Mouse (Mus musculus): ENCODE data around the gene Trp53i11. TPM values are rescaled to one million over a fixed set of nuclear protein-coding genes. Genes with fewer than 3 reads are reported as not detected.
A peak's percentile ranks its signal among the peaks of the same experiment; 100 is the strongest.

The Trp53i11 gene
- total and polyA plus RNA-seq, 2 experiments: 1.9 to 9.1 TPM

- Histone ChIP-seq H3K27ac (replicated peaks; ENCODE audit: insufficient read depth, low read depth, low read length) (no peak overlapping the region), H3K9ac (ENCODE audit: low read depth, low read length) (no peak overlapping the region), H3K27me3 (ENCODE audit: control insufficient read depth, insufficient read depth, low read length) (0 out of 2 replicates have a peak, but pooled peaks cover 2% of the 10 kb centered on the region), H3K4me3 (ENCODE audit: insufficient read depth, low read depth, low read length) (no peak overlapping the region), H3K4me1 (ENCODE audit: control insufficient read depth, insufficient read depth, low read length) (no peaks in the 10 kb centered on the region), H3K79me2 (ENCODE audit: control insufficient read depth, insufficient read depth, low read length) (no peaks in the 10 kb centered on the region), H3K36me3 (ENCODE audit: control insufficient read depth, insufficient read depth, low read length) (no peaks in the 10 kb centered on the region)
- 70% methylated on average over 5 of the region's 5 CpGs for WGBS
- no peak for TF ChIP-seq POLR2A (IDR thresholded peaks at IDR 0.05; ENCODE audit: extremely low read depth, insufficient read depth, low read length)
- TF ChIP-seq CTCF (IDR thresholded peaks at IDR 0.05; ENCODE audit: low read depth, low read length): no peak
- DNase-seq (ENCODE audit: extremely low read depth, low read depth, low spot score): no peak
Observed at GRCm38 (mm10) chr2:93174159-93174558, 13.2 kb upstream of the Trp53i11 start.

GRCm38 (mm10) chr2:93175278-93175677 lies 12.1 kb upstream of the Trp53i11 start:
- Histone ChIP-seq H3K27me3 (ENCODE audit: control insufficient read depth, insufficient read depth, low read length) (0 out of 2 replicates have a peak, but pooled peaks cover 2% of the 10 kb centered on the region), H3K4me3 (ENCODE audit: insufficient read depth, low read depth, low read length) (no peak overlapping the region), H3K9ac (ENCODE audit: low read depth, low read length) (no peak overlapping the region), H3K79me2 (ENCODE audit: control insufficient read depth, insufficient read depth, low read length) (no peaks in the 10 kb centered on the region), H3K27ac (replicated peaks; ENCODE audit: insufficient read depth, low read depth, low read length) (no peak overlapping the region), H3K4me1 (ENCODE audit: control insufficient read depth, insufficient read depth, low read length) (no peaks in the 10 kb centered on the region), H3K36me3 (ENCODE audit: control insufficient read depth, insufficient read depth, low read length) (no peaks in the 10 kb centered on the region)
- no peak for TF ChIP-seq POLR2A (IDR thresholded peaks at IDR 0.05; ENCODE audit: extremely low read depth, insufficient read depth, low read length)
- no peak for TF ChIP-seq CTCF (IDR thresholded peaks at IDR 0.05; ENCODE audit: low read depth, low read length)
- 57% methylated on average over 5 of the region's 5 CpGs for WGBS
- DNase-seq (ENCODE audit: extremely low read depth, low read depth, low spot score): peak; percentile 42

- TF ChIP-seq POLR2A (IDR thresholded peaks at IDR 0.05; ENCODE audit: extremely low read depth, insufficient read depth, low read length) (no peak), CTCF (IDR thresholded peaks at IDR 0.05; ENCODE audit: low read depth, low read length) (no peak)
- Histone ChIP-seq H3K27ac (replicated peaks; ENCODE audit: insufficient read depth, low read depth, low read length) (no peak overlapping the region), H3K9ac (ENCODE audit: low read depth, low read length) (no peak overlapping the region), H3K4me3 (ENCODE audit: insufficient read depth, low read depth, low read length) (no peak overlapping the region), H3K36me3 (ENCODE audit: control insufficient read depth, insufficient read depth, low read length) (no peaks in the 10 kb centered on the region), H3K27me3 (ENCODE audit: control insufficient read depth, insufficient read depth, low read length) (0 out of 2 replicates have a peak, but pooled peaks cover 2% of the 10 kb centered on the region), H3K4me1 (ENCODE audit: control insufficient read depth, insufficient read depth, low read length) (no peaks in the 10 kb centered on the region), H3K79me2 (ENCODE audit: control insufficient read depth, insufficient read depth, low read length) (no peaks in the 10 kb centered on the region)
- no peak for DNase-seq (ENCODE audit: extremely low read depth, low read depth, low spot score)
- 76% methylated on average over 2 of the region's 2 CpGs for WGBS
Observed at GRCm38 (mm10) chr2:93175721-93176120, 11.6 kb upstream of the Trp53i11 start.

GRCm38 (mm10) chr2:93176193-93176798 lies 11.1 kb upstream of the Trp53i11 start:
- Histone ChIP-seq H3K4me3 (ENCODE audit: insufficient read depth, low read depth, low read length) (no peak overlapping the region), H3K27me3 (ENCODE audit: control insufficient read depth, insufficient read depth, low read length) (0 out of 2 replicates have a peak, but pooled peaks cover 2% of the 10 kb centered on the region), H3K79me2 (ENCODE audit: control insufficient read depth, insufficient read depth, low read length) (no peaks in the 10 kb centered on the region), H3K27ac (replicated peaks; ENCODE audit: insufficient read depth, low read depth, low read length) (no peak overlapping the region), H3K9ac (ENCODE audit: low read depth, low read length) (no peak overlapping the region), H3K4me1 (ENCODE audit: control insufficient read depth, insufficient read depth, low read length) (no peaks in the 10 kb centered on the region), H3K36me3 (ENCODE audit: control insufficient read depth, insufficient read depth, low read length) (no peaks in the 10 kb centered on the region)
- no peak for DNase-seq (ENCODE audit: extremely low read depth, low read depth, low spot score)
- TF ChIP-seq CTCF (IDR thresholded peaks at IDR 0.05; ENCODE audit: low read depth, low read length) (no peak), POLR2A (IDR thresholded peaks at IDR 0.05; ENCODE audit: extremely low read depth, insufficient read depth, low read length) (no peak)
- WGBS: 62% methylated on average over 4 of the region's 4 CpGs

GRCm38 (mm10) chr2:93176871-93177667 lies 10.3 kb upstream of the Trp53i11 start:
- Histone ChIP-seq H3K79me2 (ENCODE audit: control insufficient read depth, insufficient read depth, low read length) (no peaks in the 10 kb centered on the region), H3K4me1 (ENCODE audit: control insufficient read depth, insufficient read depth, low read length) (no peaks in the 10 kb centered on the region), H3K4me3 (ENCODE audit: insufficient read depth, low read depth, low read length) (no peak overlapping the region), H3K27me3 (ENCODE audit: control insufficient read depth, insufficient read depth, low read length) (0 out of 2 replicates have a peak, but pooled peaks cover 2% of the 10 kb centered on the region), H3K9ac (ENCODE audit: low read depth, low read length) (no peak overlapping the region), H3K36me3 (ENCODE audit: control insufficient read depth, insufficient read depth, low read length) (no peaks in the 10 kb centered on the region), H3K27ac (replicated peaks; ENCODE audit: insufficient read depth, low read depth, low read length) (no peak overlapping the region)
- DNase-seq (ENCODE audit: extremely low read depth, low read depth, low spot score): no peak
- WGBS: 22% methylated on average over 17 of the region's 17 CpGs
- no peak for TF ChIP-seq POLR2A (IDR thresholded peaks at IDR 0.05; ENCODE audit: extremely low read depth, insufficient read depth, low read length)
- TF ChIP-seq CTCF (IDR thresholded peaks at IDR 0.05; ENCODE audit: low read depth, low read length): no peak
